Mouse (Mus musculus) brain, embryonic 18.5 days (tissue): ENCODE measurements at regions not wholly inside any gene's neighbourhood (a gene's known extent, or its start where the extent isn't known, plus 50 kb on each side); places are given as distances from the start of the nearest gene placed in this dataset.

Experiments used
- DNase-seq: peaks from one replicate; pipeline ENCODE4 v3.0.0-alpha.2; 2012; ENCODE audit warnings: low read depth, low spot score

DNA sequence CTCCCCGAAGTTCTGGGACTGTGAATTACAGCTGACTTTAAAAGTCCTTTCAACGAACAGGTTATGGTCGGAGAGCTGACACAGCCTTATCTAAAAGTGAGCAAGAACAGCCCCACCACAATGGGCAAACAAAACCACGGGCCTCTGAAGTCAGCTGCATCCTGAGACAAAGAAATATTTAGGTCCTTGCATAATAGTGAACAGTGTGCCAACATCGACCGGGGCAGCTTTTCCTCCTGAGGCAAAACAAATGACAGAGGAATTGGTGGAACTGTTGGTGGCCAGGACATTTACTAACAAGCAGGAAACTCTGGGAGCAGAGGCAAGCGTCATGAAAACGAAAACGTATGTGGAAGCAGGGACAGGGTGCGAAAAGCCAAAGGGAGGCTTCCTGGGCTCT is 54.3 kb upstream of the Mon1b start:
- DNase-seq: no peak

DNA sequence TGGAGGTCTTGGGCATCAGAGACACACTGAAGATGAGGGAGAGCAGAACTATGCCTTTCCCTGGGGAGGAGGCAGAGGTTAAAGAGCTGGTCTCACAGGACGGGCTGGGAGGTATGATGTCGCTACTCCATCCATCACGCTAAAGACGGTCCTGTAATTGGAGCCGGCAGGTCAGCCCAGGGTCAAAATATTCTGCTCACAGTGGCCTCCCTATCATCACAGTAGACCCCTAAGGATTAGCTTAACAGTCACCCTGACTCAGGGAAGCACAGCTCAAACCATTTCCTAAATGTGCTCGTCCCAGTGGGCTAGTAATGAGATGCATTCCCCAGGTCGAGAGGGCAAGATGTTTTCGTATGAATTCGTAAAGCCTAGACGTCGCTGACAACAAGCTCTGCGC is 53.7 kb upstream of the Mon1b start:
- no peak for DNase-seq

GRCm38 (mm10) chr8:113582180-113582975 is 53.0 kb upstream of the Mon1b start:
- peak; percentile 32 for DNase-seq

- DNase-seq: no peak
These were observed 51.6 kb upstream of the Mon1b start for GRCm38 (mm10) chr8:113583801-113584200.
